Mouse (Mus musculus) C2C12 (cell line): ENCODE data around the gene Klf16.

Experiments used
- CTCF ChIP-seq: IDR thresholded peaks from one replicate; pipeline ENCODE4 v1.5.1; 2011; ENCODE audit not compliant: control insufficient read depth, insufficient read depth, insufficient read length
- MYOG ChIP-seq: IDR thresholded peaks from one replicate; pipeline ENCODE4 v1.6.1; 2011; ENCODE audit not compliant: control insufficient read depth, insufficient read length; ENCODE audit errors: extremely low read depth

- TF ChIP-seq MYOG (no peak), CTCF (no peak)
Observed at GRCm38 (mm10) chr10:80586407-80587304, 9.5 kb upstream of the Klf16 start.
